Mouse (Mus musculus) neural tube, embryonic 12.5 days (tissue): ENCODE results near the gene Tbc1d16. TPM values are rescaled to one million over a fixed set of nuclear protein-coding genes. Genes with fewer than 3 reads are reported as not detected.

ENCODE experiments used
- ATAC-seq: fragments of 200-750 bp; cut with Nextera tagmentation; 2 replicates; pipeline ENCODE4 v1.8.0; 2017; ENCODE audit warnings: low read depth, mild to moderate bottlenecking, moderate TSS enrichment, moderate library complexity; ENCODE audit not compliant: low FRiP score
- H3K27ac ChIP-seq: fragments of 300-500 bp; sonication (generic); 2 replicates; pipeline ENCODE4 v1.5.1; 2016
- H3K27me3 ChIP-seq: fragments of 300-500 bp; sonication (generic); replicated peaks from 2 replicates; pipeline ENCODE4 v1.6.1; 2016; ENCODE audit warnings: mild to moderate bottlenecking
- H3K36me3 ChIP-seq: fragments of 300-500 bp; sonication (generic); 2 replicates; pipeline ENCODE4 v1.6.1; 2016; ENCODE audit warnings: mild to moderate bottlenecking
- H3K4me1 ChIP-seq: fragments of 300-500 bp; sonication (generic); 2 replicates; pipeline ENCODE4 v1.6.1; 2016
- H3K4me2 ChIP-seq: fragments of 300-500 bp; sonication (generic); replicated peaks from 2 replicates; pipeline ENCODE4 v1.6.1; 2016; ENCODE audit warnings: mild to moderate bottlenecking
- H3K4me3 ChIP-seq: fragments of 300-500 bp; sonication (generic); 2 replicates; pipeline ENCODE4 v1.5.1; 2016
- H3K9ac ChIP-seq: fragments of 300-500 bp; sonication (generic); 2 replicates; pipeline ENCODE4 v1.6.1; 2016; ENCODE audit warnings: mild to moderate bottlenecking
- H3K9me3 ChIP-seq: fragments of 300-500 bp; sonication (generic); 2 replicates; pipeline ENCODE4 v1.6.1; 2016; ENCODE audit warnings: mild to moderate bottlenecking
- WGBS: fragments of 180-500 bp; shearing (Covaris S2); methylation state at CpG from one replicate; pipeline ENCODE4 v1.1.7; 2016; 5-methylcytosine and 5-hydroxymethylcytosine counted together
- polyA plus RNA-seq: library from polyadenylated mRNA; unstranded; fragments of >200 nt; fragmentation: Nextera tagmentation; extraction: Ambion mirVana; gene quantifications from 2 replicates; pipeline ENCODE4 v1.2.1, GENCODE M21; 2016

Gene Tbc1d16
- polyA plus RNA-seq, 1 experiment from 2014 or later: 26.0 TPM

DNA sequence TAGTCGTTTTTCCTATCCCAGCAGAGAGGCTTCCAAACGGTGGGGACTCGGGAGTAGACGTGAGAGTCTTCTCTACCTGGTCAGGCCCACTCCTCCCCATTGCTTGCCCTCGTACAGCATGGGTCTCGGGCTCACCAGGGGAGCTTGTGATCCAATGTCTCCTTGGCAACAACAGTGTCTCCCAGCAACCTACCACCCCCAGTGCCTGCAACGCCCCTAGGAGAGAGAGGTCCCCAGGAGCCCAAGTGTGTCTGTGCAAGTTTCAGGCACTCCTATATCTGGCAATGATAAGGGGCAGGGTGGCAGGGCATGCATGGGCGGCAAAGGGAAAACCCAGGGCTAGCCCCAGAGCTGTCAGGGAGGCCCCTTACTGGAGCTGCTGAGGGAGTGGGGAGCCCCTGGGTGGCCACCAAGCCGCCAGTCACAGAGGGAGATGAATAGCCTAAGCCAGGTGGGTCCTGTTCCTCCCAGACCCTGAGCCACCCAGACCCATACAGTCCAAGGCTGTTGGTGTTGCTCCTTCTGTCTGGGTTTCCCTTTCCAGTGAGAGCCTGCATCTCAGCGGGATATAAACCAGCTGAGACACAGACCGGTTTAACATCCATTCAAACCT, 99.5 kb downstream of the Tbc1d16 start:
- Histone ChIP-seq H3K4me1 (peaks cover 56% of the 10 kb centered on the region), H3K27ac (no peak overlapping the region), H3K36me3 (no peaks in the 10 kb centered on the region), H3K9me3 (no peaks in the 10 kb centered on the region), H3K4me2 (0 out of 2 replicates have a peak overlapping the region, but pooled peaks have one; percentile 12), H3K9ac (0 out of 2 replicates have a peak overlapping the region, but pooled peaks have one; percentile 38), H3K4me3 (no peak overlapping the region), H3K27me3 (peaks cover 19% of the 10 kb centered on the region)
- WGBS: 43% methylated on average over 11 of the region's 11 CpGs
- no peak for ATAC-seq

GRCm38 (mm10) chr11:119127686-119128473, 100.4 kb downstream of the Tbc1d16 start:
- WGBS: 61% methylated on average over 9 of the region's 9 CpGs
- H3K9ac ChIP-seq: peak overlapping the region; percentile 38; the same call in 1 of the 2 replicates

DNA sequence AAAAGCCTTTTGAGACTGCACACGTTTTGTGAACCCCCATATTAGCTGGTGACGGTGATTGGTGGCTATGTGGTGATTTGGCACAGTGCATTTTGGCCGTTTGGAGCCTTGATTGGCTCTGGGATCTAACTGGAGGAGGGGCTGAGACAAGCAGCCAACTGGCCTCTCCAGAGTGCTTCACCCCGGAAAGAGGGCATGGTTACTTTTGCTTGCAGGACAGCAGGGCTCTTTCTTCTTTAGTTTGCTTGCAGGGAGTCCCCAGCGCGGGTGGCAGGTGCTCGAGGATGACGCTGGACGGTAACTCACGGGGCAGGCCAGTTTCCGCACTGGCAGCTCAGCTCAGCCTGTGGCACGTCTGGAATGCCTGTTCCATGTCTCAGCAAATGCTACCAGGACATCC, 101.2 kb downstream of the Tbc1d16 start:
- Histone ChIP-seq H3K4me2 (no peak overlapping the region), H3K9ac (no peak overlapping the region), H3K4me3 (no peak overlapping the region), H3K27me3 (peaks cover 19% of the 10 kb centered on the region), H3K27ac (no peak overlapping the region), H3K9me3 (no peaks in the 10 kb centered on the region), H3K4me1 (peaks cover 56% of the 10 kb centered on the region), H3K36me3 (no peaks in the 10 kb centered on the region)
- WGBS: 24% methylated on average over 12 of the region's 12 CpGs
- ATAC-seq: no peak

More at GRCm38 (mm10) chr11:119127686-119128473, 100.4 kb downstream of the Tbc1d16 start:
- H3K27ac ChIP-seq: no peak overlapping the region
- no peak overlapping the region for H3K4me3 ChIP-seq
- peaks cover 19% of the 10 kb centered on the region for H3K27me3 ChIP-seq
- H3K9me3 ChIP-seq: no peaks in the 10 kb centered on the region
- ATAC-seq: no peak
- H3K4me2 ChIP-seq: 0 out of 2 replicates have a peak overlapping the region, but pooled peaks have one; percentile 20
- H3K4me1 ChIP-seq: peaks cover 56% of the 10 kb centered on the region
- H3K36me3 ChIP-seq: no peaks in the 10 kb centered on the region

GRCm38 (mm10) chr11:119125929-119126861, 102.1 kb downstream of the Tbc1d16 start:
- Histone ChIP-seq H3K27ac (peak overlapping the region; percentile 17; the same call in 1 of the 2 replicates), H3K9ac (no peak overlapping the region), H3K4me3 (no peak overlapping the region), H3K36me3 (no peaks in the 10 kb centered on the region), H3K4me2 (peak overlapping the region; percentile 30), H3K27me3 (peaks cover 16% of the 10 kb centered on the region), H3K9me3 (no peaks in the 10 kb centered on the region), H3K4me1 (peaks cover 56% of the 10 kb centered on the region)
- 32% methylated on average over 23 of the region's 23 CpGs for WGBS
- ATAC-seq: no peak

- no peak overlapping the region for H3K4me3 ChIP-seq
- no peaks in the 10 kb centered on the region for H3K36me3 ChIP-seq
- H3K4me1 ChIP-seq: peaks cover 43% of the 10 kb centered on the region
- no peak overlapping the region for H3K4me2 ChIP-seq
- ATAC-seq: no peak
- H3K27me3 ChIP-seq: peaks cover 15% of the 10 kb centered on the region
- no peak overlapping the region for H3K9ac ChIP-seq
- 92% methylated on average over 6 of the region's 6 CpGs for WGBS
- H3K27ac ChIP-seq: no peak overlapping the region
- H3K9me3 ChIP-seq: no peaks in the 10 kb centered on the region
Measured at GRCm38 (mm10) chr11:119124536-119124935, 103.8 kb downstream of the Tbc1d16 start.

GRCm38 (mm10) chr11:119123522-119124319, 104.6 kb downstream of the Tbc1d16 start:
- 85% methylated on average over 5 of the region's 5 CpGs for WGBS
- Histone ChIP-seq H3K4me1 (peaks cover 40% of the 10 kb centered on the region), H3K9me3 (no peaks in the 10 kb centered on the region), H3K4me3 (no peak overlapping the region), H3K9ac (no peak overlapping the region), H3K4me2 (no peak overlapping the region), H3K36me3 (no peaks in the 10 kb centered on the region), H3K27ac (no peak overlapping the region), H3K27me3 (peaks cover 6% of the 10 kb centered on the region)
- ATAC-seq: no peak

- Histone ChIP-seq H3K4me2 (no peak overlapping the region), H3K27ac (no peak overlapping the region), H3K9ac (no peak overlapping the region), H3K27me3 (no peaks in the 10 kb centered on the region; the same call in 1 of the 2 replicates), H3K4me1 (peaks cover 36% of the 10 kb centered on the region), H3K36me3 (no peaks in the 10 kb centered on the region), H3K9me3 (no peaks in the 10 kb centered on the region), H3K4me3 (no peak overlapping the region)
- ATAC-seq: no peak
- 77% methylated on average over 5 of the region's 5 CpGs for whole genome bisulfite sequencing
Measured at GRCm38 (mm10) chr11:119122396-119122795, 105.9 kb downstream of the Tbc1d16 start.

DNA sequence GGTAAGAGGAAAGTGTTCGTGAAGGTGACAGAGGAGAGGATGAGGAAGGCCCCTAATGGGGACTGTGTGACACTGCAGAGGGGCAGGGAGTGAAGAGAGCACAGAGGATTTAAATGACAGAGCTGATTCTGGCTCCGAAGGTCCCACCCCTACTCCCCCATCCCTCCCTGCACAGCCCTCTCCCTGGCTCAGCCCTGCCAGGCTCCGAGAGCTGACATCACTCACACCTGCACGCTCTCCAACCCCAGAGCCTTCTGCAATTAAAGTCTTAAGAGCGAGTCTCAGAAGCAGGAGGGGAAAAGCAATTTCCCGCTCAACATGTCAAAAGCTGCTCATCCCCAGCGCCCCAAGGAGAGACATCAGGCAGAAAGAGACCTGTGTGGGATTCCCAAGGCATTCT, 109.4 kb downstream of the Tbc1d16 start:
- no peaks in the 10 kb centered on the region; the same call in 1 of the 2 replicates for H3K27me3 ChIP-seq
- ATAC-seq: no peak
- 18% methylated on average over 7 of the region's 7 CpGs for WGBS
- H3K4me1 ChIP-seq: peaks cover 20% of the 10 kb centered on the region
- H3K9ac ChIP-seq: 0 out of 2 replicates have a peak overlapping the region, but pooled peaks have one; percentile 33
- no peak overlapping the region for H3K4me2 ChIP-seq
- H3K4me3 ChIP-seq: no peak overlapping the region
- H3K27ac ChIP-seq: no peak overlapping the region
- no peaks in the 10 kb centered on the region for H3K36me3 ChIP-seq
- no peaks in the 10 kb centered on the region for H3K9me3 ChIP-seq

- ATAC-seq: no peak
- Histone ChIP-seq H3K27me3 (no peaks in the 10 kb centered on the region; the same call in 1 of the 2 replicates), H3K4me1 (peaks cover 20% of the 10 kb centered on the region), H3K4me3 (no peak overlapping the region), H3K9me3 (no peaks in the 10 kb centered on the region), H3K4me2 (no peak overlapping the region), H3K9ac (no peak overlapping the region), H3K36me3 (no peaks in the 10 kb centered on the region), H3K27ac (no peak overlapping the region)
- 50% methylated on average over 7 of the region's 7 CpGs for WGBS
Measured at GRCm38 (mm10) chr11:119117945-119118344, 110.4 kb downstream of the Tbc1d16 start.

DNA sequence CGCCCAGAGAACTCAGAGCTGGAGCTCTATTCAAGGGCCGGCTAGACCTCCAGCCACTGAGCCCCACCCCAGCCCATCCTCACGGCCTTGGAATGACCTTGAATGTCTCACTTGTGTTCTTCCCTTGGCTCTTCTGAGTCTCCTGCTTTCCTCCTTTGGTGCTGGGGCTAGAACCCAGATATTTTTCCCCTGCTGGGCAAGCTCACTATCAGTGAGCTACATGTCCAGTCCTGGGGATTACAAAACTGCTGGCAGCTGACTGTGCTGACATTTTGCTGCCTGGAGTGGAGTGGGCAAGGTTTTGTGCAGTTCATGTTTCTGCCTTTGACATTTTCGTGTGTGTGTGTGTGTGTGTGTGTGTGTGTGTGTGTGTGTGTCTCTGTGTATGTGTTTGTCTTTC, 111.3 kb downstream of the Tbc1d16 start:
- Histone ChIP-seq H3K4me1 (peaks cover 20% of the 10 kb centered on the region), H3K36me3 (no peaks in the 10 kb centered on the region), H3K4me2 (no peak overlapping the region), H3K27me3 (no peaks in the 10 kb centered on the region; the same call in 1 of the 2 replicates), H3K9ac (no peak overlapping the region), H3K9me3 (no peaks in the 10 kb centered on the region), H3K4me3 (no peak overlapping the region), H3K27ac (no peak overlapping the region)
- 73% methylated on average over 4 of the region's 4 CpGs for WGBS
- ATAC-seq: no peak

DNA sequence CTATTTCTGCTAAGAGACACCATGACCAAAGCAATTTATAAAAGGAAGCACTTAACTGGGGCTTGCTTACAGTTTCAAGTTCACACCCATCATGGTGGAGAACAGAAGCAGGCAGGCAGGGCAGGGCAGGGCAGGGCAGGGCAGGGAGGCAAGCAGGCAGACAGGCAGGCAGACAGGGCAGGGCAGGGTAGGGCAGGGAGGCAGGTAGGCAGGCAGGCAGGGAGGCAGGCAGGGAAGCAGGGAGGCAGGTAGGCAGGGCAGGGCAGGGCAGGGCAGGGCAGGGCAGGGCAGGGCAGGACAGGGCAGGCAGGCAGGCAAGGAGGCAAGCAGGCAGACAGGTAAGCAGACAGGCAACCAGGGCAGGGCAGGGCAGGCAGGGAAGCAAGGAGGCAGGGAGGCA, 115.6 kb downstream of the Tbc1d16 start:
- ATAC-seq: no peak
- Histone ChIP-seq H3K27me3 (no peaks in the 10 kb centered on the region; the same call in 1 of the 2 replicates), H3K9ac (no peak overlapping the region), H3K4me1 (peaks cover 6% of the 10 kb centered on the region), H3K4me2 (no peak overlapping the region), H3K27ac (no peak overlapping the region), H3K9me3 (no peaks in the 10 kb centered on the region), H3K36me3 (no peaks in the 10 kb centered on the region), H3K4me3 (no peak overlapping the region)
